Mouse (Mus musculus) cerebellum, adult 2 months (tissue): Measurements from ENCODE around the gene Wdr46. TPM values are rescaled to one million over a fixed set of nuclear protein-coding genes. Genes with fewer than 3 reads are reported as not detected.
A peak's percentile ranks its signal among the peaks of the same experiment; 100 is the strongest.

Experiments
- DNase-seq, 2 experiments: peaks; one replicate each; pipeline ENCODE4 v3.0.0; 2021
- H3K27ac ChIP-seq: fragments of 200-500 bp; 2 replicates; pipeline ENCODE4 v1.5.1; 2012; ENCODE audit warnings: low read length, control low read depth, inconsistent platforms; ENCODE audit not compliant: insufficient read depth
- H3K27me3 ChIP-seq: fragments of 200-500 bp; 2 replicates; pipeline ENCODE4 v1.6.1; 2012; ENCODE audit warnings: inconsistent platforms, mild to moderate bottlenecking, low read length, moderate library complexity; ENCODE audit not compliant: control insufficient read depth, insufficient read depth
- H3K4me1 ChIP-seq: fragments of 200-500 bp; 2 replicates; pipeline ENCODE4 v1.6.1; 2011; ENCODE audit warnings: low read length; ENCODE audit not compliant: control insufficient read depth, insufficient read depth
- H3K4me3 ChIP-seq: fragments of 200-500 bp; replicated peaks from 2 replicates; pipeline ENCODE3; 2011; ENCODE audit warnings: mild to moderate bottlenecking, low read depth, low read length, control low read depth; ENCODE audit not compliant: insufficient read depth
- CTCF ChIP-seq: fragments of 200-500 bp; IDR thresholded peaks from 2 replicates; pipeline ENCODE4 v1.5.1; 2011; ENCODE audit warnings: low read depth, mild to moderate bottlenecking, control low read depth, low read length, moderate library complexity, borderline replicate concordance; ENCODE audit not compliant: insufficient read depth
- POLR2A ChIP-seq: fragments of 200-500 bp; IDR thresholded peaks from 2 replicates; pipeline ENCODE4 v1.6.1; 2011; ENCODE audit warnings: low read length, control low read depth, borderline replicate concordance; ENCODE audit not compliant: insufficient read depth
- WGBS: fragments of 180-500 bp; shearing (Covaris S2); methylation state at CpG from one replicate; pipeline ENCODE4 v1.1.7; 2018; 5-methylcytosine and 5-hydroxymethylcytosine counted together
- polyA plus RNA-seq: library from polyadenylated mRNA; depleted of rRNA; stranded (reverse); fragments of >200 nt; gene quantifications from 2 replicates; pipeline ENCODE4 v1.2.3, GENCODE M21; 2012

Wdr46 gene
- polyA plus RNA-seq, 1 experiment, result 13.3 TPM

DNA sequence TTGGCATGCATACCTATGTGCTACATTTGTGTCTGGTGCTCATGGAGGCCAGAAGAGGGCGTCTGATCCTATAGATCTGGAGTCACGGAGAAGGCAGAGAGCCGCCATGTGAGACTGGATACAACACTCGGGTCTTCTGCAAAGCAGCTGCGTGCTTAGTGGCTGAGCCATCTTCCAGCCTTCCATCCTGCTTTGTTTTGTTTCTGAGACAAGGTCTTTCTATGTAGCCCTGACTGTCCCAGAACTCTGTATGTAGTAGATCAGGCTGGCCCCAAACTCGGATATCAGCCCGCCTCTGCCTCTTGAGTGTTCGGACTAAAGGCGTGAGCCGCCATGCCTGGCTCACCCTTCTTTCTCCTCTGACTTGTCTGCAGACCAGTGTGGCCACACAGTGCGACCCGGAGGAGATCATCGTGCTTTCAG, 25.5 kb upstream of the Wdr46 start:
- Histone ChIP-seq H3K4me3 (no peak overlapping the region), H3K27ac (no peak overlapping the region), H3K4me1 (peaks cover 11% of the 10 kb centered on the region), H3K27me3 (no peaks in the 10 kb centered on the region)
- TF ChIP-seq CTCF, result no peak
- TF ChIP-seq POLR2A, result no peak
- DNase-seq, result peak in 1 of 2 experiments; percentile 28
- WGBS, result 57% methylated on average over 13 of the region's 13 CpGs

GRCm38 (mm10) chr17:33915671-33916250, 24.7 kb upstream of the Wdr46 start, which contains the start of the genes Tapbp and Zbtb22:
TSS of gene Tapbp (plus strand) at chr17:33915899.
TSS of gene Zbtb22 (plus strand) at chr17:33915904.
- DNase-seq, result peak; percentile 98 to 99
- Histone ChIP-seq H3K4me1 (peaks cover 11% of the 10 kb centered on the region), H3K27me3 (no peaks in the 10 kb centered on the region), H3K27ac (no peak within 1 kb of the TSS), H3K4me3 (peak within 1 kb of the TSS; percentile 68)
- no peak for TF ChIP-seq CTCF
- no peak for TF ChIP-seq POLR2A
- under 1% methylated on average over 34 of the region's 34 CpGs for WGBS

- peak in 1 of 2 experiments; percentile 57 for DNase-seq
- peaks cover 11% of the 10 kb centered on the region for H3K4me1 ChIP-seq
- no peak overlapping the region for H3K27ac ChIP-seq
- H3K27me3 ChIP-seq, result no peaks in the 10 kb centered on the region
- 1% methylated on average over 15 of the region's 20 CpGs for WGBS
- peak overlapping the region; percentile 68 for H3K4me3 ChIP-seq
- TF ChIP-seq CTCF (no peak), POLR2A (no peak)
Observed at GRCm38 (mm10) chr17:33916294-33916693, 24.2 kb upstream of the Wdr46 start.

DNA sequence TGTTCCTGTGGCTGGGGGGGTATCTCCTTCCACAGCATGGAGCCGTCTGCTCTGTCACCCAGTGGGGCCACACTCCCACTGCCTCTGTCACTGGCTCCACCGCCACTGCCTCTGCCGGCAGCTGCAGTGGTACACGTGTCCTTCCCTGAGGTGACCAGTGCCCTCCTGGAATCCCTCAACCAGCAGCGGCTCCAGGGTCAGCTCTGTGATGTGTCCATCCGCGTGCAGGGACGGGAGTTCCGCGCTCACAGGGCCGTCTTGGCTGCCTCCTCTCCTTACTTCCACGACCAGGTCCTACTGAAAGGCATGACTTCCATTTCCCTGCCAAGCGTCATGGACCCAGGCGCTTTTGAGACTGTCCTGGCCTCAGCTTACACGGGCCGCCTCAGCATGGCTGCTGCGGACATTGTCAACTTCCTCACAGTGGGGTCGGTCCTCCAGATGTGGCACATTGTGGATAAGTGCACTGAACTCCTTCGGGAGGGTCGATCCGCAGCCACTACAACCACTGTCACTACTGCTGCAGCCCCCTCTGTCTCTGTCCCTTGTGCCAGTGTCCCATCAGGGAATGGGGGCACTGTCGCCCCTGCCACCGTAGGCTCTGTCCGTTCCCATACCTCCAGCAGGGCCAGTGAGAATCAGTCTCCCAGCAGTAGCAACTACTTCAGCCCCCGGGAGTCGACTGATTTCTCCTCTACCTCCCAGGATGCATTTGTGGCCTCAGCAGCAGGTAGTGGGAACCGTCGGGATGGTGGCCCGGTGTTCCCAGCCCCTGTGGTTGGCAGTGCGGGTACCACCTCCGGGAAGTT, 23.4 kb upstream of the Wdr46 start:
- WGBS, result 56% methylated on average over 31 of the region's 31 CpGs
- Histone ChIP-seq H3K27me3 (no peaks in the 10 kb centered on the region), H3K4me3 (peak overlapping the region; percentile 68), H3K27ac (no peak overlapping the region), H3K4me1 (peaks cover 11% of the 10 kb centered on the region)
- TF ChIP-seq POLR2A, result no peak
- no peak for TF ChIP-seq CTCF
- DNase-seq, result peak in 1 of 2 experiments; percentile 42

GRCm38 (mm10) chr17:33917656-33918292, 22.7 kb upstream of the Wdr46 start:
- peak in 1 of 2 experiments; percentile 15 for DNase-seq
- TF ChIP-seq CTCF, result no peak
- TF ChIP-seq POLR2A, result no peak
- no peak overlapping the region for H3K27ac ChIP-seq
- H3K27me3 ChIP-seq, result no peaks in the 10 kb centered on the region
- no peak overlapping the region for H3K4me3 ChIP-seq
- peaks cover 11% of the 10 kb centered on the region for H3K4me1 ChIP-seq
- 75% methylated on average over 18 of the region's 18 CpGs for WGBS

- H3K27ac ChIP-seq, result no peak overlapping the region
- WGBS, result 51% methylated on average over 37 of the region's 37 CpGs
Observed at GRCm38 (mm10) chr17:33918293-33919203, 21.9 kb upstream of the Wdr46 start.

More at GRCm38 (mm10) chr17:33918293-33919203, 21.9 kb upstream of the Wdr46 start:
- Histone ChIP-seq H3K4me1 (peaks cover 11% of the 10 kb centered on the region), H3K4me3 (peak overlapping the region; percentile 98), H3K27me3 (no peaks in the 10 kb centered on the region)
- peak; percentile 22 to 27 for DNase-seq
- TF ChIP-seq POLR2A (no peak), CTCF (no peak)
